Comparison of ENCODE assay signal across 16 mouse cellular contexts in the genomic region with DNA sequence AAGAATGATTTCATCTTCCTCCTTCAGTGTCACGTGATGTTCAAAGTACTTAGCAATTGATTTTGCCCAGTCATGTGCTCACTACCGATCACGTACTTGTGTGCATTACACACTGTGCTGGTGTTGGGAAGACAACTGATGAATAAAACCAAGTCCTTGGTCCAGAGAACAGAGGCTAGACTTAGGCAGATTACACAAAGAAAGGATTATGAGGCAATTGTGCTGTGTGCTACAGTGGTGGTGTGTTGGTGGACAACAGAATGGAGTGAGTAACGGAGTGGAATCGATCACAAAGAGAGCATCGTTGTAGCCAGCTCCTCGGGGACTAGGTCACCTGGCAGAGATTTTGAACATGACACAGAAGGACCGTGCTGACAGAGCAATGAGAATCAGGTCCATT.
"Had no signal": no experiment of that assay in that cellular context is flagged by ENCODE, and none has a peak within 500 bp of the region (broad histone marks: within the 10 kb centered on the region; RNA-seq: fewer than 3 reads in every experiment).

No protein-coding gene starts in this region.

- H3K4me2 ChIP-seq: lung, embryonic 14.5 days; midbrain, embryonic 12.5 days; midbrain, embryonic 15.5 days; neural tube, embryonic 13.5 days; neural tube, embryonic 15.5 days; stomach, embryonic 15.5 days had no signal

- H3K27ac ChIP-seq: liver, embryonic 14.5 days; midbrain, embryonic 12.5 days; midbrain, embryonic 15.5 days; neural tube, embryonic 13.5 days; neural tube, embryonic 15.5 days; stomach, embryonic 15.5 days; stomach, postnatal 0 days had no signal

- H3K36me3 ChIP-seq: midbrain, embryonic 12.5 days; midbrain, embryonic 15.5 days; neural tube, embryonic 13.5 days; neural tube, embryonic 15.5 days; stomach, embryonic 15.5 days had no signal

- H3K4me3 ChIP-seq: midbrain, embryonic 12.5 days; midbrain, embryonic 15.5 days; myocyte; neural tube, embryonic 13.5 days; neural tube, embryonic 15.5 days; stomach, embryonic 15.5 days had no signal

- DNase-seq: lung, adult 18-20 months; lung, embryonic 14.5 days; lung, postnatal 10 days; lung, postnatal 4 days; right cerebral cortex, postnatal 14 days; thymus, adult 18-20 months; thymus, postnatal 14 days; thymus, postnatal 36 days had no signal

- H3K4me1 ChIP-seq: midbrain, embryonic 12.5 days; midbrain, embryonic 15.5 days; neural tube, embryonic 15.5 days; stomach, embryonic 15.5 days had no signal

- H3K9ac ChIP-seq: liver, embryonic 14.5 days; lung, embryonic 14.5 days; midbrain, embryonic 12.5 days; midbrain, embryonic 15.5 days; neural tube, embryonic 13.5 days; neural tube, embryonic 15.5 days; stomach, embryonic 15.5 days had no signal

- ATAC-seq: midbrain, embryonic 15.5 days had no signal

- H3K9me3 ChIP-seq: midbrain, embryonic 12.5 days; midbrain, embryonic 15.5 days; neural tube, embryonic 13.5 days; neural tube, embryonic 15.5 days; stomach, embryonic 15.5 days had no signal

- H3K27me3 ChIP-seq: midbrain, embryonic 12.5 days; midbrain, embryonic 15.5 days; neural tube, embryonic 13.5 days; neural tube, embryonic 15.5 days; stomach, embryonic 15.5 days had no signal
